10 mouse cellular contexts compared by ENCODE assay signal in the genomic region with DNA sequence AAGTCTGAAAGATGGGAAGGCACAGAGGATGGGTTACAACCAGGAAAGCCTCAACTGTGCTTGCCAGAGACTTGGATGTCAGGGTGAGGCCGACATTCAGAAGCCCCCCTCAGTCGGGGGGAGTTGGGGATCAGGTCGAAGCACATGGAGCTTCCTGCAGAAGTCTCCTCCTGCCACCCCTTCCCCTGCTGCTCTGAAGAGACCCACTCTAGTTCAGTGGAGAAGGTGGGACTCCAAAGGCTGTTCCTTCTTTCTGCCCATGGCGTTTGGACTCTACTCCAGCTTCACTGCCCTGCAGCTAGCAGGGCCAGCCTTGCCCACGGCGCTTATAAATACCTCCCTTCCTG. TPM values are rescaled to one million over a fixed set of nuclear protein-coding genes. Genes with fewer than 3 reads are reported as not detected.
DNase-seq lines count a peak whose midpoint lies in the region; ATAC-seq lines count a peak whose summit lies in the region.
"Had no signal": no experiment of that assay in that cellular context is flagged by ENCODE, and none has a peak within 500 bp of the region (broad histone marks: within the 10 kb centered on the region; RNA-seq: fewer than 3 reads in every experiment).

No protein-coding gene starts in this region.

- H3K9ac ChIP-seq in kidney, embryonic 15.5 days = no peak overlapping the region
- no peak overlapping the region for H3K9ac ChIP-seq in intestine, embryonic 15.5 days
- H3K9ac ChIP-seq in forebrain, embryonic 13.5 days = no peak overlapping the region

- H3K27ac ChIP-seq in kidney, embryonic 15.5 days = peak overlapping the region; percentile 66
- H3K27ac ChIP-seq in brown adipose tissue, adult 24 weeks (replicated peaks; ENCODE audit: low read depth, low read length) = 0 out of 2 replicates have a peak overlapping the region, but pooled peaks have one; percentile 15
- peak overlapping the region; percentile 62 for H3K27ac ChIP-seq in intestine, embryonic 15.5 days
- no peak overlapping the region for H3K27ac ChIP-seq in forebrain, embryonic 13.5 days

- H3K4me2 ChIP-seq in kidney, embryonic 15.5 days = peak overlapping the region; percentile 31; the same call in 1 of the 2 replicates
- peak overlapping the region; percentile 30; the same call in 1 of the 2 replicates for H3K4me2 ChIP-seq in intestine, embryonic 15.5 days (replicated peaks)
- no peak overlapping the region for H3K4me2 ChIP-seq in forebrain, embryonic 13.5 days

- DNase-seq in kidney, postnatal 25 days = no peak
- DNase-seq in neural tube, embryonic 10.5 days (ENCODE audit: extremely low spot score, low spot score) = peak; percentile 17
- DNase-seq in cerebellum, postnatal 4 days (ENCODE audit: low spot score in 2 of 2) = no peak
- DNase-seq in retina, postnatal 1 day = no peak
- DNase-seq: left cerebral cortex, postnatal 4 days had no signal

- peaks cover 37% of the 10 kb centered on the region for H3K4me1 ChIP-seq in kidney, embryonic 15.5 days
- H3K4me1 ChIP-seq in brown adipose tissue, adult 24 weeks (ENCODE audit: control insufficient read depth, insufficient read depth, insufficient read length, low read length) = peaks cover 48% of the 10 kb centered on the region
- peaks cover 29% of the 10 kb centered on the region for H3K4me1 ChIP-seq in intestine, embryonic 15.5 days (replicated peaks)
- peaks cover 32% of the 10 kb centered on the region for H3K4me1 ChIP-seq in forebrain, embryonic 13.5 days

- no peaks in the 10 kb centered on the region for H3K36me3 ChIP-seq in kidney, embryonic 15.5 days
- H3K36me3 ChIP-seq in intestine, embryonic 15.5 days = no peaks in the 10 kb centered on the region
- H3K36me3 ChIP-seq in forebrain, embryonic 13.5 days (ENCODE audit: poor library complexity, severe bottlenecking) = no peaks in the 10 kb centered on the region

- H3K27me3 ChIP-seq in kidney, embryonic 15.5 days = no peaks in the 10 kb centered on the region
- H3K27me3 ChIP-seq in intestine, embryonic 15.5 days (replicated peaks) = no peaks in the 10 kb centered on the region
- no peaks in the 10 kb centered on the region for H3K27me3 ChIP-seq in forebrain, embryonic 13.5 days

- H3K9me3 ChIP-seq in kidney, embryonic 15.5 days (replicated peaks) = no peaks in the 10 kb centered on the region
- no peaks in the 10 kb centered on the region for H3K9me3 ChIP-seq in intestine, embryonic 15.5 days
- no peaks in the 10 kb centered on the region for H3K9me3 ChIP-seq in forebrain, embryonic 13.5 days (replicated peaks)

- no peak overlapping the region for H3K4me3 ChIP-seq in kidney, embryonic 15.5 days (replicated peaks)
- no peak overlapping the region for H3K4me3 ChIP-seq in brown adipose tissue, adult 24 weeks (ENCODE audit: insufficient read depth, low read depth, low read length)
- no peak overlapping the region for H3K4me3 ChIP-seq in intestine, embryonic 15.5 days (replicated peaks)
- no peak overlapping the region for H3K4me3 ChIP-seq in forebrain, embryonic 13.5 days

- WGBS in kidney, embryonic 15.5 days = 21% methylated on average over 6 of the region's 6 CpGs
- 42% methylated on average over 6 of the region's 6 CpGs for WGBS in intestine, embryonic 15.5 days
- 58% methylated on average over 6 of the region's 6 CpGs for WGBS in forebrain, embryonic 13.5 days

- ATAC-seq in kidney, embryonic 15.5 days (replicated peaks; ENCODE audit: low FRiP score) = no peak; the same call in 1 of the 2 replicates
- ATAC-seq in intestine, embryonic 15.5 days = 0 out of 2 replicates have a peak, but pooled peaks have one; percentile 9
- no peak for ATAC-seq in forebrain, embryonic 13.5 days

RNA-seq across cellular contexts. Expression of a gene that starts 8.0 kb away (rescaled TPM):
- 7.6 and 8.0 TPM in 2 replicates for polyA plus RNA-seq in kidney, embryonic 15.5 days (2015; fragmentation: Nextera tagmentation; extraction: Ambion mirVana)
- 5.9 and 7.0 TPM in 2 replicates for polyA plus RNA-seq in brown adipose tissue, adult 24 weeks (2012; ENCODE audit: insufficient read depth, insufficient read length, missing spikeins)
- polyA plus RNA-seq in intestine, embryonic 15.5 days (2015; fragmentation: Nextera tagmentation; extraction: Ambion mirVana) = 10.7 and 11.5 TPM in 2 replicates
- 17.1 and 18.1 TPM in 2 replicates for polyA plus RNA-seq in forebrain, embryonic 13.5 days (2015; fragmentation: Nextera tagmentation; extraction: Ambion mirVana)

RNA-seq across cellular contexts. Expression of a gene that starts 58.3 kb away (rescaled TPM):
- not detected in 2 replicates for polyA plus RNA-seq in kidney, embryonic 15.5 days (2015; fragmentation: Nextera tagmentation; extraction: Ambion mirVana)
- polyA plus RNA-seq in brown adipose tissue, adult 24 weeks (2012; ENCODE audit: insufficient read depth, insufficient read length, missing spikeins) = not detected in 2 replicates
- not detected in 2 replicates for polyA plus RNA-seq in intestine, embryonic 15.5 days (2015; fragmentation: Nextera tagmentation; extraction: Ambion mirVana)
- not detected in 2 replicates for polyA plus RNA-seq in forebrain, embryonic 13.5 days (2015; fragmentation: Nextera tagmentation; extraction: Ambion mirVana)
- polyA plus RNA-seq: kidney, adult 2 months had no signal
